Mouse (Mus musculus) cerebellum, adult 18-20 months (tissue): ENCODE results near the gene Cd300e.
"Not testable (repeated sequence)": the region's sequence is repeated elsewhere in the genome, so short reads cannot be mapped to it uniquely, and the experiment has no call there.

Experiments
- DNase-seq, 2 experiments: peaks; one replicate each; pipeline ENCODE4 v3.0.0; 2021

The Cd300e gene

DNA sequence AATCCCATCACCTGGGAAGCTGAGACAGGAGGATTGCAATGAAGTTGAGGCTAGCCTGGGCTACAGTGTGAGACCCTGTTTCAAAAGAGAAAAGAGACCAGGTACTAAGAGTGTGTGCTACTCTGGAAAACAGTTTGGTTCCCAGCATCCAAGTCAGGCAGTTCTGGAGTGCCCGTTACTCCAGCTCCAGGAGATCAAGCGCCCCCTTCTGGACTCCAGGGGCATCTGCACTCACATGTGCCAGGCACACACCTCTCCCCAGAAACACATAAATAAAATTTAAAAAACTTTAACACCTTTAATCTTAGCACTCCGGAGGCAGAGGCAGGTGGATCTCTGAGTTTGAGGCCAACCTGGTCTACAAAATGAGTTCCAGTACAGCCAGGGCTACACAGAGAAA lies 19.4 kb upstream of the Cd300e start:
- DNase-seq, result no peak

- DNase-seq, result peak; percentile 76
Observed at GRCm38 (mm10) chr11:115080886-115081285, 18.9 kb upstream of the Cd300e start.

DNA sequence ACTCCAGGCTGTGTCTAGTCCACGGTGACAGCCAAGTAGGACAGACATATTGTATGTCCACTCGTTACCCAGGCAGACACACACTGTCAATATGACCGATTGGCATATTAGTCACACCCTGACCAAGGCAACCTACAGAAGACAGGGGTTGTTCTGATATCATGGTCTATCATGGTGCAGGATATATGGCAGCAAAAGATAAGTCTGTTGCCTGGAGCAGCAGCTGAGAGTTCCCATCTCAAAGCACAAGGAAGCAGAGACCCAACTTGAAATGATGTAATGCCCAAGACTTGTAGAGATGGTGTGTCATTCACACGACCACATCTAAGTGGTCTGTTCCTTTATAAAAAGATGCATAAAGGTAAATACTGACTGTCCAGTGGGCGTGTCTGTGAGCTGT lies 16.7 kb upstream of the Cd300e start:
- DNase-seq, result no peak

DNA sequence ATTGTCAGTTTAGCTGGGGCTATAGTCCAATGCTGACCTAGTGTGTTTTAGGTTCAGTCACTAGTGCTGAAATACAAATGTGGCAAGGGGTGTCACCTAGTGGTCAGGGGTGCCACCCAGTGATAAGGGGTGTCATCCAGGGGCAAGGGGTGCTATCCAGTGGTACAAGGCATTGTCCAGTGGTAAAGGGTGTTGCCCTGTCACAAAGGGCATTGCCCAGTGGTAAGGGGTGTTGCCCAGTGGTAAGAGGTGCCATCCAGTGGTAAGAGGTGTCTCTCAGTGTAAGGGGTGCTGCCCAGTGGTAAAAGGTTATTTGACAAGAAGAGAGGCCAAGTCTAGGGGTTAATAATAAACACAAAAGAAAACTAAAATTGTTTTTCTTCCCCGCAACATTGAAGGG lies 15.5 kb upstream of the Cd300e start:
- DNase-seq, result no peak

DNA sequence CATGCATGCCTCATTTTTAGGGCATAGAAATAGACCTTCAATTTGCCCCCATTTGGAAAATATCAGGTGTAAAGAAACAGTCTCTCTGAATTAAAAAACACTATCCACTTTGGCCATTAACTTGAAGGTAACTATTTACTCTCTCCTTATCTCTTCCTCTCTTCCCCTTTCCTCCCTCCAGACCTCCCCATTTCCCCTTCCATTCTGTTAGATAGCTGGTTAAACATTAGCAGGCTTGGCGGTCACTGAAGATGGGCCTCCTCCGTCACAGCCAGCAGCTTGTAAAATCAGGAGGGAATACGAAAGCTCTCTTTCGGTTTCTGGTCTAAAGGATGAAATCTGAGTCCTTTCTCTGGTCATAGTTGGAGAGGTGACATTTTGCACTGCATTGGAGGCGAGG lies 13.9 kb upstream of the Cd300e start:
- no peak for DNase-seq

DNA sequence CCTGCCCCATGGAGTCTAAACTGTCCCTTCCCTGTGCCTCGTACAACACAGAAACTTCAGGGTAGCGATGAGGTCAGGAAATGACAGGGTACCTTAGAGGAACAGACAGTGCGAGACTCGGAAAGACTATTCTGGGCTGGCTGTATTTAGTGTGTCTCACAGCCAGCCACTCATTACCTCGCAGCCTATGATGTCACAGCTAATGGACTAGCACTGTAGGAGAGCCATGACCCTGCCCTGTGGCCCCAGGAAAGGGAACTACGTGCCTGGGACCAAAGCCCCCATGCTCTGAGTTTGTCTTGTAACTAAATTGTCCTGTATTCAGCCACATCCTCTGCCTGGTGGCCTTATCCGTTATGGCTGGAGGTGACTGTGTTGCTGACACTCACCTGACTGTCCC lies 13.4 kb upstream of the Cd300e start:
- DNase-seq, result no peak

- DNase-seq, result no peak
Observed at GRCm38 (mm10) chr11:115073002-115073401, 11.0 kb upstream of the Cd300e start.

DNA sequence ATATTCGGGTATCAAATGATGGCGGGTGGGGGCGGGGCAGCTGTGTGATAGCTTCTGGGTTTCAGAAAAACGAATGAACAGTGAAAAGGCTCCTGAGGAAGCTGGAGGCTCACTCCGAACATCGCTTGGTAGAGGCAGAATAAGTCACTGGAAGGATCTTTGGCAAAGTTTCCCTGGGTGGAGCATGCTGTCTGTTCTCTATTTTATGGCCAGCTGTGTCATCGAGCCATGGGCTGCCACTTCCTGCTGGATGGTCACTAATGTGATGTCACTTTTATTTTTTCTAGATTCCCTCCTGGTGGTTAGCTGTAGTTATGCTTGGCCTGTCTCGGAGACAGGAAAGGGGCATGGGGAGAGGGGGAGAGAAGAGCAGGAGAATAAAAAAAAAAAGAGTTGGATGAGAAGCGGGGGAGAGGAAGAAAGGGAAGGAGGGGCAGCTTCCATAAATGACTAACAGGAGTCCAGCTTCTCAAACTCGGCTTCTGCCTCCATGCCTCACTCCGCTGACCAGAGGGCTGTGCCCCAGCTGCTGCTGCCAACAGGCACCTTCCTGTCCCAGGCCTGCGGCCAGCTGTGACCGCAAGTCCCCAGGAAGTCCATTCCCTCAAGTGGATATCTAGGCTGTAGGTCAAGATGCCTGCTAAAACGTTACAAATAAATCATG lies 9.8 kb upstream of the Cd300e start:
- DNase-seq, result no peak

DNA sequence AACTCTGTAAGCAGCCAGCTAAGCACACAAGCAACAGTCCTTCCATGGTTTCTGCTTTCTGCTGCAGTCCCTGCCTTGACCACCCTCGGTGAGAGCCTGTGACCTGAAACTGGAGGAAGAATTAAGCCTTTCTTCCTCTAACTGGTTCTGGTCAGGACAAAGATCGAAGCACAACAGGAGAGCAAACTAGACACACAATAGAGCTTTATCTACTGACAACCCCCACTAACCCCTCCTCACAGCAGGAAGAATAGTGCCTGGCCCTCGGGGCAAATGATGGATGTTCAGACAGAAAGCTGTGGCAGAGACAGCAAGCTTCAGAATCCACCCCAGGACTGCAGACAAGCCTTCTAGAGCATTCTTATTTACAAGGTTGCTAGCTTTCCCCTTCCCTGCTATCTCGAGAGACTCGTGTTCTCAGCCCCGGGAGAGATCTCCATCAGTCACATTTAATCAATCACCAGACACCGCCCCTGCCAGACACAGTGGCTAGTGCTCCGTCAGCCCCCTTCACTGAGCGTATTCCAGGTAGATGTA lies 9.1 kb upstream of the Cd300e start:
- no peak for DNase-seq

GRCm38 (mm10) chr11:115066768-115067167 lies 4.8 kb upstream of the Cd300e start:
- DNase-seq, result no peak

- no peak for DNase-seq
Observed at GRCm38 (mm10) chr11:115059797-115060196, 2.2 kb downstream of the Cd300e start.

DNA sequence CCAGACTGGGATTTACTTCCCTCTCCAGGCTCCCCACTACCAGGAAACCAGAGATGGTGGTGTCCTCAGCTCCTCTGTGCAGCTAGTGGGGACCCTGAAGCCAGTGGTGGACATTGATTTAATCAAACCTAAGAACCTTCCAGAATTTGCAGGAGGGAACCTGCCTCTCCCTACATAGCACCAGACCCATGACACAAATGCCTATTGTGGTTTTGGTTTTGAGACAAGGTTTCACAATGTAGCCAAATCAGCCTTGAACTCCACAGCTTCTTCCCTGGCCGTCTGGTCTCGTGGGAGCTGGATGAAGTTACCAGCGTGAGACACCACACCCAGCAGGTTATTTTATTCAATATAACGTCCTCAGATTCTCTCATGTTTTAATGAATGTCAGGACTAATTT lies 3.3 kb downstream of the Cd300e start:
- DNase-seq, result no peak

GRCm38 (mm10) chr11:115054537-115054936 lies 7.4 kb downstream of the Cd300e start:
- no peak for DNase-seq

- DNase-seq, result no peak
Observed at GRCm38 (mm10) chr11:115052991-115053390, 9.0 kb downstream of the Cd300e start.

DNA sequence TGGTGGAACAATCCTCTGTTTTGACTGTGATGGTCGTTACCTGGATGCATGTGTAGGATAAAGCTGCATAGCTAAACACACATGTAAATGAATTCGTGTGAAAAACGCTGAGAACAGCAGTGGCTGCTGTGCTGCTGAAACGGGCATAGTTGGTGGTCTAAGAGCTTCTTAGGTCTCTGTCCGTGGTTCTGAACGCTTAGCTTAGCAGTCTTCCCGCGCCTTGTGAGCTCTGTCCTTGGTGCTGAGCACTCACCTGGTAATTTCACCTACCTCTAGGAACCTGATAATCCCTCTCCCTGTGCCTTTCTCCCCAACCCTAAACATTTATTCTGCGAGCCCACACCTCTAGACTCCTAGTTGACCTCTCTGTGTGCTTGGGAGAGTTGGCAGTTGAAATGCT lies 9.8 kb downstream of the Cd300e start:
- DNase-seq, result no peak

- peak; percentile 94 to 96 for DNase-seq
Observed at GRCm38 (mm10) chr11:115049282-115049895, 12.6 kb downstream of the Cd300e start.

GRCm38 (mm10) chr11:115048259-115048658 lies 13.7 kb downstream of the Cd300e start, which contains the start of gene Cd300ld3:
Cd300ld3 (minus strand) TSS chr11:115048409.
- DNase-seq, result peak in 1 of 2 experiments; percentile 31

GRCm38 (mm10) chr11:115037669-115038068 lies 24.3 kb downstream of the Cd300e start, which contains the start of gene Cd300ld5:
Cd300ld5 (minus strand) TSS chr11:115037769.
- DNase-seq, result not testable (repeated sequence)

- not testable (repeated sequence) for DNase-seq
Observed at GRCm38 (mm10) chr11:115026912-115027311, 35.1 kb downstream of the Cd300e start, which contains the start of gene Cd300ld4. Cd300ld4 (minus strand) TSS chr11:115027012.

DNA sequence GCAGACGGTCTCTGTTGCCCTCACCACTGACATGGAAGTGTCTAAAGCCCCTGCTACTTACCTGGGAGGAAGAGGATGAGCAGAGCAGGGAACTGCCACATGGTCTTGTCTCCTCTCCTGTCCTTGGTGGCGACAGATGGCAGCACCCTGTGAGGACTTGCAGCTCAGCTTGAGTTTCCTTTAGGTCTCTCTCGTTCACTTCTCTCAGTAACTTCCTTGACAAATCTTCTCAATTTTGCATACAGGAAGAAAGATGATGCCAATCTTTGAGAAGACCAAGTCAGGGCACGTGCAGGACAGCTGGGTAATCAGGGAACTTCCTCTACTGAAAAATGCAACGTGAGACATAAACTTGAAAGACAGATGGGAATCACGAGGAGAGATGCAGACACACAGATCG lies 45.9 kb downstream of the Cd300e start, which contains the start of gene Cd300ld2:
Gene Cd300ld2, minus strand, starts transcription at position 101 of the 400 bp plus-strand sequence.
- not testable (repeated sequence) for DNase-seq

DNA sequence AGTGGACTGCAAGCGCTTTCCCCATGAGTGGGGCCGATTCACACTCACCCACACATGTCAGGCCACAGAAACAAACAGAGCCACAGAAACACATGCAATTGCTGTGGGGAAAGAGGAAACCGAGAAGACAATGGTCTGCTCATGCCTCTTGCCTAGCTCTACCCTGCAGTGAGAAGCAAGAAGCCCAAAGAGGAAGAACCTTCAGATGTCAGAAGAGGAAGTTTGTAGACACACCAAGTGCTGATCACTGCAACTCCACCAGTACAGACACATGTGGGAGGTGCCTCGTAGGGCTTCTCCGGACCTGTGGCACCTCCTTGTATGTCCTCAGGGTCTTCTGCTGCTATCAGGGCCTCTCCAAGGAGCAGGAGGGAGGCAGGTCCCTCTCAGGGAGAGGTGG lies 57.9 kb downstream of the Cd300e start:
- DNase-seq, result no peak
